Mouse (Mus musculus): ENCODE measurements around the gene Nkx2-5. TPM values are rescaled to one million over a fixed set of nuclear protein-coding genes. Genes with fewer than 3 reads are reported as not detected.

Nkx2-5 gene
- polyA plus RNA-seq, 1 experiment from 2014 or later, result not detected

- Histone ChIP-seq H3K27me3 (no peaks in the 10 kb centered on the region), H3K27ac (replicated peaks) (no peak overlapping the region), H3K36me3 (peaks cover 58% of the 10 kb centered on the region), H3K4me2 (replicated peaks) (no peak overlapping the region), H3K9me3 (no peaks in the 10 kb centered on the region), H3K9ac (replicated peaks) (no peak overlapping the region), H3K4me3 (no peak overlapping the region), H3K4me1 (no peaks in the 10 kb centered on the region)
- ATAC-seq (replicated peaks), result no peak
- WGBS, result 91% methylated on average over 15 of the region's 15 CpGs
These were observed 52.7 kb downstream of the Nkx2-5 start for GRCm38 (mm10) chr17:26792096-26792495.

- peaks cover 63% of the 10 kb centered on the region for H3K36me3 ChIP-seq
- no peak for ATAC-seq (replicated peaks)
These were observed 53.2 kb downstream of the Nkx2-5 start for GRCm38 (mm10) chr17:26791580-26791979.

GRCm38 (mm10) chr17:26790269-26791214, 54.3 kb downstream of the Nkx2-5 start:
- no peaks in the 10 kb centered on the region for H3K9me3 ChIP-seq
- no peak for ATAC-seq (replicated peaks)
- H3K36me3 ChIP-seq, result peaks cover 70% of the 10 kb centered on the region

More at GRCm38 (mm10) chr17:26791580-26791979, 53.2 kb downstream of the Nkx2-5 start:
- Histone ChIP-seq H3K9ac (replicated peaks) (no peak overlapping the region), H3K27ac (replicated peaks) (no peak overlapping the region), H3K4me3 (no peak overlapping the region), H3K27me3 (no peaks in the 10 kb centered on the region), H3K4me2 (replicated peaks) (no peak overlapping the region), H3K9me3 (no peaks in the 10 kb centered on the region), H3K4me1 (no peaks in the 10 kb centered on the region)
- WGBS, result 87% methylated on average over 7 of the region's 7 CpGs

GRCm38 (mm10) chr17:26789460-26790268, 55.1 kb downstream of the Nkx2-5 start:
- Histone ChIP-seq H3K4me1 (no peaks in the 10 kb centered on the region), H3K27me3 (no peaks in the 10 kb centered on the region), H3K9me3 (no peaks in the 10 kb centered on the region), H3K4me3 (no peak overlapping the region), H3K27ac (replicated peaks) (no peak overlapping the region), H3K9ac (replicated peaks) (no peak overlapping the region), H3K36me3 (peaks cover 77% of the 10 kb centered on the region), H3K4me2 (replicated peaks) (no peak overlapping the region)
- ATAC-seq (replicated peaks), result no peak
- 93% methylated on average over 8 of the region's 8 CpGs for WGBS

More at GRCm38 (mm10) chr17:26790269-26791214, 54.3 kb downstream of the Nkx2-5 start:
- no peaks in the 10 kb centered on the region for H3K27me3 ChIP-seq
- no peaks in the 10 kb centered on the region for H3K4me1 ChIP-seq
- WGBS, result 91% methylated on average over 11 of the region's 11 CpGs
- no peak overlapping the region for H3K4me3 ChIP-seq
- no peak overlapping the region for H3K9ac ChIP-seq (replicated peaks)
- no peak overlapping the region for H3K27ac ChIP-seq (replicated peaks)
- H3K4me2 ChIP-seq (replicated peaks), result no peak overlapping the region

- H3K4me3 ChIP-seq, result no peak overlapping the region
- no peak overlapping the region for H3K4me2 ChIP-seq (replicated peaks)
- WGBS, result 91% methylated on average over 8 of the region's 8 CpGs
- H3K27me3 ChIP-seq, result no peaks in the 10 kb centered on the region
- no peaks in the 10 kb centered on the region for H3K9me3 ChIP-seq
- ATAC-seq (replicated peaks), result no peak
- H3K9ac ChIP-seq (replicated peaks), result no peak overlapping the region
- peaks cover 84% of the 10 kb centered on the region for H3K36me3 ChIP-seq
- H3K4me1 ChIP-seq, result no peaks in the 10 kb centered on the region
- H3K27ac ChIP-seq (replicated peaks), result no peak overlapping the region
These were observed 55.8 kb downstream of the Nkx2-5 start for GRCm38 (mm10) chr17:26788986-26789385.

Other genes starting within 250 kb of the Nkx2-5 start
- 140 TPM in 2 replicates for gene Atp6v0e, start 181.8 kb downstream of the Nkx2-5 start, polyA plus RNA-seq (2015; fragmentation: Nextera tagmentation; extraction: Ambion mirVana)
- gene Crebrf, start 129.4 kb downstream of the Nkx2-5 start, polyA plus RNA-seq (2015; fragmentation: Nextera tagmentation; extraction: Ambion mirVana), result 14.9 and 16.8 TPM in 2 replicates
- 51.0 and 54.5 TPM in 2 replicates for gene Bnip1, start 63.9 kb downstream of the Nkx2-5 start, polyA plus RNA-seq (2015; fragmentation: Nextera tagmentation; extraction: Ambion mirVana)
- gene Kifc5b, start 72.1 kb upstream of the Nkx2-5 start, polyA plus RNA-seq (2015; fragmentation: Nextera tagmentation; extraction: Ambion mirVana), result 4.3 and 5.5 TPM in 2 replicates
- 17.2 and 18.3 TPM in 2 replicates for gene Phf1, start 88.0 kb upstream of the Nkx2-5 start, polyA plus RNA-seq (2015; fragmentation: Nextera tagmentation; extraction: Ambion mirVana)
- 144 and 150 TPM in 2 replicates for gene Cuta, start 94.6 kb upstream of the Nkx2-5 start, polyA plus RNA-seq (2015; fragmentation: Nextera tagmentation; extraction: Ambion mirVana)
- 6.5 and 7.3 TPM in 2 replicates for gene Syngap1, start 96.2 kb upstream of the Nkx2-5 start, polyA plus RNA-seq (2015; fragmentation: Nextera tagmentation; extraction: Ambion mirVana)
- 15.8 and 17.2 TPM in 2 replicates for gene Zbtb9, start 128.2 kb upstream of the Nkx2-5 start, polyA plus RNA-seq (2015; fragmentation: Nextera tagmentation; extraction: Ambion mirVana)
- gene Bak1, start 184.0 kb upstream of the Nkx2-5 start, polyA plus RNA-seq (2015; fragmentation: Nextera tagmentation; extraction: Ambion mirVana), result 2.3 and 2.7 TPM in 2 replicates
- 0.43 and 0.46 TPM in 2 replicates for gene Itpr3, start 212.3 kb upstream of the Nkx2-5 start, polyA plus RNA-seq (2015; fragmentation: Nextera tagmentation; extraction: Ambion mirVana)

All from forebrain, embryonic 15.5 days (tissue).